Mouse (Mus musculus) cerebellum, adult 18-20 months (tissue): Measurements from ENCODE around the gene Polr2g.

Experiments used
- DNase-seq, 2 experiments: peaks; one replicate each; pipeline ENCODE4 v3.0.0; 2021

The Polr2g gene

GRCm38 (mm10) chr19:8817001-8817400 is 18.6 kb upstream of the Polr2g start:
- DNase-seq, result no peak

- no peak for DNase-seq
These were observed 17.4 kb upstream of the Polr2g start for GRCm38 (mm10) chr19:8815812-8816211.

- no peak for DNase-seq
These were observed 8.4 kb upstream of the Polr2g start for GRCm38 (mm10) chr19:8806810-8807209.

GRCm38 (mm10) chr19:8803879-8804660 is 5.7 kb upstream of the Polr2g start:
- DNase-seq, result no peak

GRCm38 (mm10) chr19:8803204-8803780 is 4.9 kb upstream of the Polr2g start:
- DNase-seq, result no peak

- peak; percentile 91 to 98 for DNase-seq
These were observed 3.9 kb upstream of the Polr2g start, which contains the start of gene Zbtb3 for GRCm38 (mm10) chr19:8802130-8802821. Gene Zbtb3, plus strand, starts transcription at chr19:8802555.

- no peak for DNase-seq
These were observed 554 bp upstream of the Polr2g start for GRCm38 (mm10) chr19:8798947-8799315.

- no peak for DNase-seq
These were observed 8.2 kb downstream of the Polr2g start for GRCm38 (mm10) chr19:8790171-8790570.

- DNase-seq, result no peak
These were observed 9.2 kb downstream of the Polr2g start for GRCm38 (mm10) chr19:8789171-8789570.

- peak in 1 of 2 experiments; percentile 30 for DNase-seq
These were observed 9.9 kb downstream of the Polr2g start for GRCm38 (mm10) chr19:8788521-8788920.

GRCm38 (mm10) chr19:8786008-8786781 is 12.2 kb downstream of the Polr2g start, which contains the start of gene Taf6l:
Gene Taf6l, minus strand, starts transcription at chr19:8786417.
- DNase-seq, result peak; percentile 88 to 97

GRCm38 (mm10) chr19:8774951-8775421 is 23.4 kb downstream of the Polr2g start:
- DNase-seq, result peak in 1 of 2 experiments; percentile 30

- peak; percentile 96 to 98 for DNase-seq
These were observed 24.1 kb downstream of the Polr2g start, which contains the start of gene Tmem179b for GRCm38 (mm10) chr19:8774086-8774835. Gene Tmem179b, minus strand, starts transcription at chr19:8774467.

GRCm38 (mm10) chr19:8773409-8773808 is 25.0 kb downstream of the Polr2g start:
- no peak for DNase-seq

GRCm38 (mm10) chr19:8772996-8773395 is 25.4 kb downstream of the Polr2g start:
- no peak for DNase-seq

GRCm38 (mm10) chr19:8770567-8771270 is 27.7 kb downstream of the Polr2g start, which contains the start of gene Tmem223:
Gene Tmem223, plus strand, starts transcription at chr19:8770996.
- peak; percentile 82 to 84 for DNase-seq

GRCm38 (mm10) chr19:8765562-8765961 is 32.8 kb downstream of the Polr2g start:
- DNase-seq, result no peak

- DNase-seq, result no peak
These were observed 35.1 kb downstream of the Polr2g start for GRCm38 (mm10) chr19:8763276-8763675.

GRCm38 (mm10) chr19:8760757-8761156 is 37.6 kb downstream of the Polr2g start:
- no peak for DNase-seq

- DNase-seq, result no peak
These were observed 39.5 kb downstream of the Polr2g start for GRCm38 (mm10) chr19:8758899-8759298.

GRCm38 (mm10) chr19:8757471-8757998 is 40.8 kb downstream of the Polr2g start:
- DNase-seq, result no peak
